Mouse (Mus musculus) lung, postnatal 0 days (tissue): ENCODE measurements around the gene Cd1d1. TPM values are rescaled to one million over a fixed set of nuclear protein-coding genes. Genes with fewer than 3 reads are reported as not detected.

Experiments used
- ATAC-seq: fragments of 200-750 bp; cut with Nextera tagmentation; 2 replicates; pipeline ENCODE4 v1.8.0; 2017; ENCODE audit warnings: moderate library complexity
- DNase-seq: peaks from one replicate; pipeline ENCODE4 v3.0.0-alpha.2; 2016; ENCODE audit warnings: low spot score
- H3K27ac ChIP-seq: fragments of 300-500 bp; sonication (generic); 2 replicates; pipeline ENCODE4 v1.5.1; 2014; ENCODE audit warnings: antibody characterized with exemption, mild to moderate bottlenecking, low read length, mixed read lengths
- H3K27me3 ChIP-seq: fragments of 300-500 bp; sonication (generic); replicated peaks from 2 replicates; pipeline ENCODE4 v1.6.1; 2014; ENCODE audit warnings: low read length, mixed read lengths; ENCODE audit not compliant: insufficient read depth
- H3K36me3 ChIP-seq: fragments of 300-500 bp; sonication (generic); 2 replicates; pipeline ENCODE4 v1.6.1; 2014; ENCODE audit warnings: low read length, mixed read lengths; ENCODE audit not compliant: insufficient read depth
- H3K4me1 ChIP-seq: fragments of 300-500 bp; sonication (generic); 2 replicates; pipeline ENCODE4 v1.6.1; 2014; ENCODE audit warnings: antibody characterized with exemption, low read depth, low read length, mixed read lengths; ENCODE audit not compliant: insufficient read depth
- H3K4me2 ChIP-seq: fragments of 300-500 bp; sonication (generic); replicated peaks from 2 replicates; pipeline ENCODE4 v1.6.1; 2014; ENCODE audit warnings: low read depth, mild to moderate bottlenecking, low read length, moderate library complexity, mixed read lengths
- H3K4me3 ChIP-seq: fragments of 300-500 bp; sonication (generic); 2 replicates; pipeline ENCODE4 v1.5.1; 2014; ENCODE audit warnings: low read depth, low read length
- H3K9ac ChIP-seq: fragments of 300-500 bp; sonication (generic); replicated peaks from 2 replicates; pipeline ENCODE4 v1.6.1; 2014; ENCODE audit warnings: low read depth, mild to moderate bottlenecking
- H3K9me3 ChIP-seq: fragments of 300-500 bp; sonication (generic); 2 replicates; pipeline ENCODE4 v1.6.1; 2016; ENCODE audit warnings: low read length, mixed read lengths
- CTCF ChIP-seq: IDR thresholded peaks from 2 replicates; pipeline ENCODE4 v1.5.1; 2016; ENCODE audit warnings: antibody characterized with exemption, mild to moderate bottlenecking
- EP300 ChIP-seq: IDR thresholded peaks from 2 replicates; pipeline ENCODE4 v1.6.1; 2016; ENCODE audit warnings: antibody characterized with exemption, mild to moderate bottlenecking, control low read depth
- WGBS: fragments of 180-500 bp; shearing (Covaris S2); extraction: QIAGEN DNeasy Blood & Tissue Kit; methylation state at CpG from one replicate; pipeline ENCODE4 v1.1.7; 2014; 5-methylcytosine and 5-hydroxymethylcytosine counted together
- polyA plus RNA-seq: library from polyadenylated mRNA; unstranded; fragments of >200 nt; fragmentation: Nextera tagmentation; extraction: Ambion mirVana; gene quantifications from 2 replicates; pipeline ENCODE4 v1.2.1, GENCODE M21; 2015

Gene Cd1d1
- polyA plus RNA-seq = 20.0 and 25.1 TPM in 2 replicates

DNA sequence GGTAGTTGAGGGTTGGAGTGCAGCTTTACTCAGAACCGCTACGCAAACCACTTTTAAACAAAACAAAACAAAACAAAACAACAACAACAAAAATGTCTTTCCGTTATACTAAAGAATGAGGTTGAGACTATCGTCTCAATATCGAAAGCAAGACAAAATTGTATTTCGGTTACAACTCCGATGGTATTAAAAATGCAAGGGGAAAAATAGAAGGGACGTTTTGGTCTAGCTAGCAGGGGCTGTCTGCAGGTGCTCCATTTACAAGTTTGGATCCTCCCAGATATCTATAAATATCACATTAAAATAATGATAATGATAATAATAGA lies at the start of gene Cd1d1:
TSS of gene Cd1d1 (minus strand) at position 27 of the 326 bp plus-strand sequence.
- peak within 1 kb of the TSS; percentile 52 for H3K9ac ChIP-seq
- no peaks in the 10 kb centered on the region for H3K36me3 ChIP-seq
- peak within 1 kb of the TSS; percentile 76 for H3K27ac ChIP-seq
- ATAC-seq (no peak), DNase-seq (no peak)
- H3K4me3 ChIP-seq = peak within 1 kb of the TSS; percentile 54
- TF ChIP-seq EP300 (0 out of 2 replicates have a peak, but pooled peaks have one; percentile 8), CTCF (no peak)
- H3K9me3 ChIP-seq = no peaks in the 10 kb centered on the region
- no peaks in the 10 kb centered on the region for H3K27me3 ChIP-seq
- no peaks in the 10 kb centered on the region for H3K4me1 ChIP-seq
- peak within 1 kb of the TSS; percentile 75 for H3K4me2 ChIP-seq
- WGBS = 16% methylated on average over 8 of the region's 8 CpGs

DNA sequence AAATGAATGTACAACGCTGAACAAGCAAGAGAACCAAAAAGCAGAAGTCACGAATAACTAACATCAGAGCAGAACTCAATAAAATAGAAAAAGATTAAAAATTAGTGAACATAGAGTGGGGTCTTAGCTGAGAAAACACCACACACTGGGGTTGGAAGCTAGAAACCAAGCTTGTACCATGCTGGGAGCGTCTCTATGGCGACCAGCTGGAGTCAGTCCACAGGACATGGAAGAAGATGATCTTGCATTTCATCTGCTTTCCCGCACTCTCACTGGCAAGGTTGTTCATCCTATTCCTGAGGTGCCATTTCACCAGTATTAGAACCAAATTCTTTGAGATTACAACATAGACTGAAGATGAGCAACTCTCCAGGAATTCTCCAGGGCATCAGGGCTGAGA lies 48.6 kb upstream of the Cd1d1 start:
- DNase-seq = no peak
- WGBS = 81% methylated on average over 5 of the region's 5 CpGs
- no peaks in the 10 kb centered on the region for H3K4me1 ChIP-seq

DNA sequence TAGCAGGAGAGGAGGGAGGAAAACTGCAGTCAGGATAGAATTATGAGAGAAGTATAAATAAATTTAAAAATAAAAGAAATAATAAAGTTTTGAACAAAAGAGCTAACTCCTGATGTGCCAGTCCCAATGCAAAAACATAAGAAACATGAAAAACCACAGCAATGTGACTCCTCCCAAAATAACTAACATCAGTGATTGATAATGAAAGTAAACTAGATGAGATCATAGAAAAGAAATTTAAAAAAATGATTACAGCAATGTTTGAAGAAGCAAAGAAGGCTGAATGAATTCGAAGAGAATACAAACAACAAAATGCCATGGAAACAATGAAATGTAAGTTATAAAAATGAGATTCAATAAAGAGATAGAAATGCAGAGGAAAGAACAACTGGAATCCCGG lies 42.5 kb upstream of the Cd1d1 start:
- WGBS = 67% methylated on average over 2 of the region's 2 CpGs
- TF ChIP-seq CTCF = no peak
- no peak for TF ChIP-seq EP300
- no peak for ATAC-seq
- H3K36me3 ChIP-seq = no peaks in the 10 kb centered on the region
- H3K4me3 ChIP-seq = no peak overlapping the region
- H3K9me3 ChIP-seq = no peaks in the 10 kb centered on the region
- H3K4me2 ChIP-seq = no peak overlapping the region
- no peak overlapping the region for H3K27ac ChIP-seq
- no peaks in the 10 kb centered on the region for H3K4me1 ChIP-seq
- no peak overlapping the region for H3K9ac ChIP-seq
- H3K27me3 ChIP-seq = no peaks in the 10 kb centered on the region
- DNase-seq = no peak

More for the DNA sequence above, 48.6 kb upstream of the Cd1d1 start:
- no peaks in the 10 kb centered on the region for H3K27me3 ChIP-seq
- no peak overlapping the region for H3K4me2 ChIP-seq
- no peak overlapping the region for H3K27ac ChIP-seq
- H3K36me3 ChIP-seq = no peaks in the 10 kb centered on the region
- no peak for ATAC-seq
- H3K9ac ChIP-seq = no peak overlapping the region
- no peak overlapping the region for H3K4me3 ChIP-seq
- no peak for TF ChIP-seq CTCF
- TF ChIP-seq EP300 = no peak
- H3K9me3 ChIP-seq = no peaks in the 10 kb centered on the region

DNA sequence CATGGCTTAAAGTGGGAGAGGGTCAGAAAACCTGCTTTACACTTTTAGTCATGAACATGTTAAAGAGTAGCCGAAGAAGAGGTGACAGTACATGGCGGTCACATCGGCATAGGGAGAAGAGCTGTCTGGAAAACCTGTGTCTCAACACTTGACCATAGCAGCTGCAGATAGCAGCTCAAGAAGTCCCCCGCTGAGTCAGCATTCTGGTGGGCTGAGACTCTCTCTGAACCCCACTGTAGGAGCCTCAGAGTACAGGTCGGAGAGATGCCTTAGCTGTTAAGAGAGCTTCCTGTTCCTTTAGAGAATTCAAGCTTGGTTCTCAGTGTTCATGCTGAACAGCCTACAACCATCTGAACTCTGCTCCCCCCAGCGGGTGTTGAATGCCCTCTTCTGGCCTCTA lies 39.3 kb upstream of the Cd1d1 start:
- no peak overlapping the region for H3K27ac ChIP-seq
- H3K4me2 ChIP-seq = no peak overlapping the region
- no peaks in the 10 kb centered on the region for H3K4me1 ChIP-seq
- no peak for TF ChIP-seq CTCF
- TF ChIP-seq EP300 = no peak
- H3K4me3 ChIP-seq = no peak overlapping the region
- WGBS = 74% methylated on average over 6 of the region's 6 CpGs
- no peaks in the 10 kb centered on the region for H3K9me3 ChIP-seq
- no peak for DNase-seq
- H3K36me3 ChIP-seq = no peaks in the 10 kb centered on the region
- ATAC-seq = no peak
- no peaks in the 10 kb centered on the region for H3K27me3 ChIP-seq
- no peak overlapping the region for H3K9ac ChIP-seq

DNA sequence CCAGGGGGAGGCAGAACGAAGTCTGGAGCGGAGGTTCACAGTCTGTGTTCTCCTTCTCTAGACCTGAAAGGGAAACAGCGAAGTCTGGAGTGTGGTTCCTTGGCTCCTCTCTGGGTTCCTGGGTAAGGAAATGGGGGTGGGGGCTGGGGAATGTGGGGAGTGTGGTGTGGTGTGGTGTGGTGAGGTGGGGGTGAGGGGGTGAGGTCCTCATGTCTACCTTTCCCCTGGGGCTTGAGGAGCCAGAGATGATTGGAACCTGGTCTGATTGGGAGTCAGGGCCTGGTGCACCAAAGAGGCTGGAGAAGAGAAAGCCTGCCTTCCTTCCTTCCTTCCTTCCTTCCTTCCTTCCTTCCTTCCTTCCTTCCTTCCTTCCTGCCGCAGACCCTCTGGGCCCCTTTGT lies 34.8 kb upstream of the Cd1d1 start:
- Histone ChIP-seq H3K9me3 (no peaks in the 10 kb centered on the region), H3K4me3 (no peak overlapping the region), H3K36me3 (no peaks in the 10 kb centered on the region), H3K4me1 (no peaks in the 10 kb centered on the region), H3K4me2 (no peak overlapping the region), H3K27ac (no peak overlapping the region), H3K9ac (no peak overlapping the region), H3K27me3 (no peaks in the 10 kb centered on the region)
- 80% methylated on average over 3 of the region's 4 CpGs for WGBS
- ATAC-seq (no peak), DNase-seq (no peak)
- no peak for TF ChIP-seq EP300
- no peak for TF ChIP-seq CTCF

DNA sequence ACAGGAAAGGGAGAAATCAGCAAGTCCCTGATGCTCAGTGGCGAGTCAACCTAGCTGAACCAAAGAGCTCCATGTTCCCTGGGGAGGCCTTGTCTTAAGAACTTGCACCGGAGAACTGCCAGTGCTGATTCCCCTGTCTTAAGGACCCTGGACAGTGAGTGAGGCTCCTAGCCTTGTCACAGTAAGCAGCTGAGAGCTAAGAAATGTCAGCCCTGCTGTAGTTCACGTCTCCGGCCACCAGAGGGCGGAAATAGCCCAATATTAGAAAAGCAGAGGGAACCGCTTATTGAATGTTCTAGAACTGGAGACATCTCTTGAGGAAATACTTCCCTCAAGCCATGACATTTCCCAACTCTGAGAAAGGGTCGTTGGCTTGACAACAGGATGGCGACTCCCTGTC lies 34.1 kb upstream of the Cd1d1 start:
- TF ChIP-seq EP300 (no peak), CTCF (peak; percentile 93)
- H3K9me3 ChIP-seq = no peaks in the 10 kb centered on the region
- no peak overlapping the region for H3K9ac ChIP-seq
- H3K27me3 ChIP-seq = no peaks in the 10 kb centered on the region
- no peak overlapping the region for H3K27ac ChIP-seq
- DNase-seq = peak; percentile 78
- no peak overlapping the region for H3K4me3 ChIP-seq
- no peaks in the 10 kb centered on the region for H3K4me1 ChIP-seq
- H3K4me2 ChIP-seq = no peak overlapping the region
- ATAC-seq = peak; percentile 32; the same call in 1 of the 2 replicates
- 15% methylated on average over 8 of the region's 8 CpGs for WGBS
- no peaks in the 10 kb centered on the region for H3K36me3 ChIP-seq

DNA sequence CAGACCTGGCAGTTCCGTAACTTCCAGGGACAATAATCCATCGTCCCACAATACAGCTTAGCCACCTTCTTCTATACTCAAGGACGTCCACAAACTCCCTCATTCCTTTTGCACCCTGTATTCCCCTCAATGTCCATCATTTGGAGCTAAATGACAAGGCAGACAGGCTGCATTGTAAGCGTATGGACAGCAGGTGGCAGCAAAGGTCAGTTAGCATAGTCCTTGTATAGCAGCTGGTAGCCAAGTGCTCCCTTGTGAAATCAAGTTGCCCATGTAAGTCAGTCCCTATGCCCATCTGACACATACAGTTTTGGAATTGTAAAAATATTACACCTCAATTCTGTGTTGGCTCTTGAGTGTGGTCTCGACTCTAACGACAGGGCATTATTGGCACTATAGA lies 31.6 kb upstream of the Cd1d1 start:
- H3K4me2 ChIP-seq = no peak overlapping the region
- H3K27ac ChIP-seq = no peak overlapping the region
- peak; percentile 81 for DNase-seq
- 23% methylated on average over 6 of the region's 6 CpGs for WGBS
- no peak overlapping the region for H3K9ac ChIP-seq
- no peak for TF ChIP-seq EP300
- TF ChIP-seq CTCF = peak; percentile 95
- peak; percentile 21; the same call in 1 of the 2 replicates for ATAC-seq
- no peaks in the 10 kb centered on the region for H3K27me3 ChIP-seq
- no peak overlapping the region for H3K4me3 ChIP-seq
- no peaks in the 10 kb centered on the region for H3K9me3 ChIP-seq
- H3K4me1 ChIP-seq = no peaks in the 10 kb centered on the region
- no peaks in the 10 kb centered on the region for H3K36me3 ChIP-seq
